Mouse (Mus musculus): ENCODE data around the gene H2al1i.

DNA sequence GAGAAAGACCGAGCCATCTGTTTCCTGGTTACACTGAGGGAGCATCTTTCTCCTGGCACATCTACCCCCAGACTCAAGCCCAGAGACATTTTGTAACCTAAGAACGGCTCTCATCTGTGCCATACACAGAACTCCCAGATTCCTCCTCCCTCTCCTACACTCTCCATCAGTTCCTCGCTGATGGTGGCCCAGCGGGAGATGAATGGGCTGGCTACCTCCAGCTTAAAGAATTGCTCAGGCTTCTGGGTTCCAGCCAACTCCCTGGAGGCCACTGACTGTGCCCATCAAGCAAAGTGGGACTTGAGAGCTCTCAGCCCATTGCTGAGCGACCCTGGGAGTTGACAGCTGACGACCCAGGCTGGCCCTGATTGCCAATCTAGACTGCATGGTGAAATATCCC is 39.4 kb downstream of the H2al1i start:
- TF ChIP-seq CTCF (conservative IDR thresholded peaks at IDR 0.05 in 1 of 2, IDR thresholded peaks at IDR 0.05 in 1 of 2; ENCODE audit: low read depth in 2 of 2, low read length in 2 of 2) = no peak
- TF ChIP-seq NELFE (IDR thresholded peaks at IDR 0.05; ENCODE audit: low read depth, low read length) = no peak
- TF ChIP-seq RAD21 (IDR thresholded peaks at IDR 0.05; ENCODE audit: low read depth, low read length) = no peak
- no peak for TF ChIP-seq ZMIZ1 (IDR thresholded peaks at IDR 0.05; ENCODE audit: low read depth, low read length)
- TF ChIP-seq EP300 (IDR thresholded peaks at IDR 0.05; ENCODE audit: low read length) = no peak
- TF ChIP-seq MAZ (IDR thresholded peaks at IDR 0.05; ENCODE audit: low read depth, low read length) = no peak
- TF ChIP-seq USF2 (conservative IDR thresholded peaks at IDR 0.05; ENCODE audit: low read depth, low read length) = no peak
- no peak for TF ChIP-seq ELF1 (IDR thresholded peaks at IDR 0.05; ENCODE audit: low read depth, low read length)
- TF ChIP-seq MAFK (IDR thresholded peaks at IDR 0.05; ENCODE audit: insufficient replicate concordance, low read length) = no peak
